Mouse (Mus musculus) heart, adult 9 months (tissue): ENCODE measurements around the gene Gnb4.

Experiments
- DNase-seq, 2 experiments: peaks; one replicate each; pipeline ENCODE4 v3.0.0; 2022; ENCODE audit warnings: low spot score in 2 of 2

The Gnb4 gene

GRCm38 (mm10) chr3:32616331-32617052 lies at the start of gene Gnb4:
TSS of gene Gnb4 (minus strand) at chr3:32616585.
- peak; percentile 35 to 52 for DNase-seq

- no peak for DNase-seq
Observed at GRCm38 (mm10) chr3:32661556-32661930, 45.2 kb upstream of the Gnb4 start.

GRCm38 (mm10) chr3:32660831-32661555 lies 44.6 kb upstream of the Gnb4 start:
- no peak for DNase-seq

GRCm38 (mm10) chr3:32660276-32660675 lies 43.9 kb upstream of the Gnb4 start:
- no peak for DNase-seq

GRCm38 (mm10) chr3:32659506-32659905 lies 43.1 kb upstream of the Gnb4 start:
- no peak for DNase-seq

GRCm38 (mm10) chr3:32658821-32659220 lies 42.4 kb upstream of the Gnb4 start:
- DNase-seq: no peak

- no peak for DNase-seq
Observed at GRCm38 (mm10) chr3:32658401-32658800, 42.0 kb upstream of the Gnb4 start.

GRCm38 (mm10) chr3:32656398-32656994 lies 40.1 kb upstream of the Gnb4 start:
- DNase-seq: no peak

- DNase-seq: peak in 1 of 2 experiments; percentile 31
Observed at GRCm38 (mm10) chr3:32655994-32656393, 39.6 kb upstream of the Gnb4 start.

- no peak for DNase-seq
Observed at GRCm38 (mm10) chr3:32652739-32653138, 36.4 kb upstream of the Gnb4 start.

GRCm38 (mm10) chr3:32649284-32649683 lies 32.9 kb upstream of the Gnb4 start:
- DNase-seq: no peak

- DNase-seq: no peak
Observed at GRCm38 (mm10) chr3:32646918-32647317, 30.5 kb upstream of the Gnb4 start.

- no peak for DNase-seq
Observed at GRCm38 (mm10) chr3:32644751-32645150, 28.4 kb upstream of the Gnb4 start.

GRCm38 (mm10) chr3:32642116-32642515 lies 25.7 kb upstream of the Gnb4 start:
- DNase-seq: no peak

- DNase-seq: peak; percentile 31 to 72
Observed at GRCm38 (mm10) chr3:32638240-32638639, 21.9 kb upstream of the Gnb4 start.

- DNase-seq: no peak
Observed at GRCm38 (mm10) chr3:32632760-32633264, 16.4 kb upstream of the Gnb4 start.

GRCm38 (mm10) chr3:32630210-32630609 lies 13.8 kb upstream of the Gnb4 start:
- peak in 1 of 2 experiments; percentile 35 for DNase-seq

GRCm38 (mm10) chr3:32628141-32628540 lies 11.8 kb upstream of the Gnb4 start:
- peak; percentile 29 to 34 for DNase-seq

- no peak for DNase-seq
Observed at GRCm38 (mm10) chr3:32622106-32622505, 5.7 kb upstream of the Gnb4 start.

GRCm38 (mm10) chr3:32621658-32622057 lies 5.3 kb upstream of the Gnb4 start:
- no peak for DNase-seq

GRCm38 (mm10) chr3:32617053-32617642 lies 763 bp upstream of the Gnb4 start:
- DNase-seq: no peak

- DNase-seq: no peak
Observed at GRCm38 (mm10) chr3:32616006-32616330, 417 bp downstream of the Gnb4 start.
